Mouse (Mus musculus) activated CD4-positive, CD25-positive, alpha-beta regulatory T cell, adult 9 weeks (primary cell): Measurements from ENCODE around the gene Bub3. TPM values are rescaled to one million over a fixed set of nuclear protein-coding genes. Genes with fewer than 3 reads are reported as not detected.

ENCODE experiments used
- polyA plus RNA-seq: library from polyadenylated mRNA; unstranded; fragments of 100-300 nt; shearing (Covaris generic); gene quantifications from one replicate; pipeline ENCODE4 v1.2.1, GENCODE M21; 2017

Gene Bub3
- 179 TPM for polyA plus RNA-seq

GRCm38 (mm10) chr7:131559986-131560696 is at the start of gene Bub3:
Gene Bub3, plus strand, starts transcription at chr7:131560222.

GRCm38 (mm10) chr7:131542115-131542871 is 17.7 kb upstream of the Bub3 start, which contains the start of gene Hmx3:
Gene Hmx3, plus strand, starts transcription at chr7:131542867.

GRCm38 (mm10) chr7:131548473-131548872 is 11.5 kb upstream of the Bub3 start, which contains the start of gene Hmx2:
Gene Hmx2, plus strand, starts transcription at chr7:131548773.

Other genes starting within 250 kb of the Bub3 start
- not detected for gene Cuzd1, start 237.9 kb upstream of the Bub3 start, polyA plus RNA-seq
- not detected for gene Fam24b, start 230.7 kb upstream of the Bub3 start, polyA plus RNA-seq
- gene Fam24a, start 226.4 kb upstream of the Bub3 start, polyA plus RNA-seq, result not detected
- gene 2310057M21Rik, start 197.5 kb upstream of the Bub3 start, polyA plus RNA-seq, result 20.9 TPM
- gene Pstk, start 189.1 kb upstream of the Bub3 start, polyA plus RNA-seq, result 48.7 TPM
- 26.2 TPM for gene Ikzf5, start 149.7 kb upstream of the Bub3 start, polyA plus RNA-seq
- gene Acadsb, start 149.6 kb upstream of the Bub3 start, polyA plus RNA-seq, result 71.5 TPM
- gene Hmx3, start 17.4 kb upstream of the Bub3 start, polyA plus RNA-seq, result not detected
- not detected for gene Hmx2, start 11.4 kb upstream of the Bub3 start, polyA plus RNA-seq